Mouse (Mus musculus): ENCODE measurements around the gene Casz1.

Casz1 gene

GRCm38 (mm10) chr4:148979837-148980236 is 175.6 kb downstream of the Casz1 start:
- no peak for DNase-seq

- DNase-seq, result no peak
Observed at GRCm38 (mm10) chr4:148982274-148982673, 178.0 kb downstream of the Casz1 start.

- DNase-seq, result no peak
Observed at GRCm38 (mm10) chr4:148984701-148985540, 180.7 kb downstream of the Casz1 start.

GRCm38 (mm10) chr4:148985541-148986476 is 181.6 kb downstream of the Casz1 start:
- DNase-seq, result no peak

DNA sequence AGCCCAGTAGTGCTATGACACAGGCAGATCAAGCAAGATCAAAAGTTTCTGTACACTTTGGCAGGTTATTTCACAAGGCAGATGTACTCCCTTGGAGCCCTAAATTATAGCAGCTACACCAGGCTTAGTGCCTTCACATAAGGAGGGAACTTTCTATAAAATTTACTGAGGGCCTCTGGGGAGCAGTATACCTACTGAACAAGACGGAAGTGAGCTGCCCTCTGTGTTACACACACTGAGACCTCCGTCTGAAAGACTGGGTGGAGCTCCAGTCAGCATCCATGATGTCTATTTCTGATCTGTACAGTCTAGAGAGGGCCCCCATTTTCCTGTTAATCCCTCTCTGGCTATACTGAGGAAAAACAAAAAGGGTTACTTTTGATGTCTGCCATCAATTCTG is 185.8 kb downstream of the Casz1 start:
- no peak for DNase-seq

DNA sequence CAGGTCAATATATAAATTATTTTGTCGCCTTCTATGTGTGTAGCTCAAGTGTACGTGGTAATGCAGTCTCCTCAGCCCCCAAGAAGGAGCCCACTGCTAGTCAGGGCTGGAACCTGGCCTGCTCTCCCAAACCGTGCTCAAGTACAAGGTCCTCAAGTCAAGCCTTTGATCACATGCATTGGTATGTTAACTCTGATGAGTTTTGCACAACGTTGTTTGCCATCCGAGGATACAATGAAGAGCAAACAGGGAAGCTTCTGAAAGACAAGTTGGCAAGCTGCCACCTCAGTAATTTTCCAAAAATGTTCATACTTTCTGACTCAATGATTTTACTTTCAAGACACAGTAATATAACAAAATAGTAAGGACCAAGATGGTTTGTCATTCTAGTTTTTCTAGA is 189.7 kb downstream of the Casz1 start:
- no peak for DNase-seq

GRCm38 (mm10) chr4:149000746-149001145 is 196.5 kb downstream of the Casz1 start:
- DNase-seq, result no peak

DNA sequence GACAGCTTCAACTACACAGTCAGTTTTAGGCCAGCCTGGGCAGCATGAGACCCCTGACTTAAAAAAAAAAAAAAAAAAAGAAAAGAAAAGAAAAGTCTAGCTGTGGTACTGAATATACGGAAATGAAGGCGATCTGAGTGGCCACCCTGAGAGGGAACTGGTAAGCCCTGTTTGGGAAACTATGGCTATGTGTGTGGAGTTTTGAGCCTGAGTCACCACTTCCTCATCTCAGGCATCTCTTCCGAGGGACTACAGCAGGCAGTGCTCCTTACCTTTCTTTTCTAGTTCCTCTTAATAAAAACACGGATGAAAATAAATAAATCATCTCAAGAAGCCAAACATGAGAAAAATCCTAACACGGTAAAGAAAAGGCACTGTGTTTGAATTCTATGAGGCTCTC is 197.3 kb downstream of the Casz1 start:
- no peak for DNase-seq

DNA sequence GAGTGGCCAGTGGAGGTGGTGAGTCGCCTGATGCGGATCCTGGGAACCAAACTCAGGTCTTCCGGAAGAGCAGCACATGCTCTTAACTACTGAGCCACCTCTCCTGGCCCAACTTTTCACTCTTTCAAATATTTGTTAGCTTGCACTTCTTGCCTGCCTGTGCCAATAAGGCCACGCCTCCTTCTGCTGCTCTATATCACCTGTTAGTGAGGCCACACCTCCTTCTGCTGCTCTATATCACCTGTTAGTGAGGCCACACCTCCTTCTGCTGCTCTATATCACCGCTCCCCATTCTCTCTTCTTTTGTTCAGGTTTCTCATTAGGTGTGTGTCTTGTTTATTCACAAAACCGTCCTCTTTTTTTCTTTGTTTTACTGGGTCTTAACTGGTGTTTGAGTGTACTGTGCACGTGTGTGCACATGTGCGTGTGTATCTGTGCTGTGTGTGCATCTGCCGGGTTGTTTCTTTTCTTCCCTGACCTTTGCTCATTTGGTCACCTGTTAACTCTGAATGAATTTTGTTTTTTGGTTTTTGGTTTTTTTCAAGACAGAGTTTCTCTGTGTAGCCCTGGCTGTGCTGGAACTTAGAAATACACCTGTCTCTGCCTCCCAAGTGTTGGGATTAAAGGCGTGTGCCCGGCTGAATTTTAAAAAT is 198.3 kb downstream of the Casz1 start:
- no peak for DNase-seq
